Mouse (Mus musculus) thymus, adult 2 months (tissue): ENCODE measurements around the gene Atox1. TPM values are rescaled to one million over a fixed set of nuclear protein-coding genes. Genes with fewer than 3 reads are reported as not detected.

Source experiments
- DNase-seq: peaks from one replicate; pipeline ENCODE4 v3.0.0; 2021
- H3K27ac ChIP-seq: fragments of 200-500 bp; 2 replicates; pipeline ENCODE4 v1.5.1; 2012; ENCODE audit warnings: low read length, control low read depth; ENCODE audit not compliant: control insufficient read depth, insufficient read depth
- H3K27me3 ChIP-seq: fragments of 200-500 bp; 2 replicates; pipeline ENCODE4 v1.6.1; 2012; ENCODE audit warnings: mild to moderate bottlenecking, low read length, moderate library complexity, mixed read lengths; ENCODE audit not compliant: control insufficient read depth, insufficient read depth
- H3K36me3 ChIP-seq: fragments of 200-500 bp; 2 replicates; pipeline ENCODE4 v1.6.1; 2012; ENCODE audit warnings: mild to moderate bottlenecking, low read length, moderate library complexity; ENCODE audit not compliant: control insufficient read depth, insufficient read depth
- H3K4me1 ChIP-seq: fragments of 200-500 bp; replicated peaks from 2 replicates; pipeline ENCODE4 v1.6.1; 2012; ENCODE audit warnings: low read length; ENCODE audit not compliant: control insufficient read depth, insufficient read depth
- H3K4me3 ChIP-seq: fragments of 200-500 bp; 2 replicates; pipeline ENCODE4 v1.5.1; 2012; ENCODE audit warnings: mild to moderate bottlenecking, low read length, control low read depth, moderate library complexity; ENCODE audit not compliant: control insufficient read depth, insufficient read depth
- CTCF ChIP-seq: fragments of 200-500 bp; IDR thresholded peaks from 2 replicates; pipeline ENCODE4 v1.5.1; 2012; ENCODE audit warnings: mild to moderate bottlenecking, control low read depth, low read length, moderate library complexity, borderline replicate concordance; ENCODE audit not compliant: control insufficient read depth, poor library complexity, insufficient read depth; ENCODE audit errors: extremely low read depth
- POLR2A ChIP-seq: fragments of 200-500 bp; IDR thresholded peaks from 2 replicates; pipeline ENCODE4 v1.6.1; 2012; ENCODE audit warnings: mild to moderate bottlenecking, low read length, control low read depth, moderate library complexity; ENCODE audit not compliant: control insufficient read depth, poor library complexity, insufficient read depth; ENCODE audit errors: extremely low read depth
- WGBS: fragments of 180-500 bp; shearing (Covaris S2); methylation state at CpG from one replicate; pipeline ENCODE4 v1.1.7; 2018; 5-methylcytosine and 5-hydroxymethylcytosine counted together
- polyA plus RNA-seq: library from polyadenylated mRNA; depleted of rRNA; stranded (reverse); fragments of >200 nt; gene quantifications from 2 replicates; pipeline ENCODE4 v1.2.3, GENCODE M21; 2012

The Atox1 gene
- polyA plus RNA-seq, 1 experiment, result 432 TPM

DNA sequence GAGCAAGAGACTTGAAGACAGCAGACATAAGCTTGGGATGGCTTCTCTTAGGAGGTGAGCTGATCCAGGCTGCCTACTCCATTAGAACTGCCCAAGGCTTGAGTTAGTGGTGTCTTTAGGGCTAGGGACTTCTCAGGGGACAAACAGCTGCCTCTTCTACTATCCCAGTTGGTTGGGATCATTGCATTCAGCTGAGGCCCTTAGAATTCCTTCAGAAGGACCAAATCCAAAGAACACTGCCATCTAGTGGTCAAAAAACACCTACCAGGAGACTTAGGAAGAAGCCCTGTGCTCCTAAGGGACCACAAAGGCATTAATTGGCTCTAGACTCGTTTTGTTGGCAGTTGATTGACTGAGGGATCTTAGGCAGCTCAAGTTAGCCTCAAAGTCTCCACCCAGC, 16.3 kb downstream of the Atox1 start:
- Histone ChIP-seq H3K36me3 (peaks cover 14% of the 10 kb centered on the region), H3K27me3 (no peaks in the 10 kb centered on the region), H3K4me1 (no peaks in the 10 kb centered on the region), H3K4me3 (no peak overlapping the region), H3K27ac (no peak overlapping the region)
- 4% methylated on average over 1 of the region's 1 CpGs for WGBS
- peak; percentile 13 for DNase-seq
- no peak for TF ChIP-seq CTCF
- no peak for TF ChIP-seq POLR2A

DNA sequence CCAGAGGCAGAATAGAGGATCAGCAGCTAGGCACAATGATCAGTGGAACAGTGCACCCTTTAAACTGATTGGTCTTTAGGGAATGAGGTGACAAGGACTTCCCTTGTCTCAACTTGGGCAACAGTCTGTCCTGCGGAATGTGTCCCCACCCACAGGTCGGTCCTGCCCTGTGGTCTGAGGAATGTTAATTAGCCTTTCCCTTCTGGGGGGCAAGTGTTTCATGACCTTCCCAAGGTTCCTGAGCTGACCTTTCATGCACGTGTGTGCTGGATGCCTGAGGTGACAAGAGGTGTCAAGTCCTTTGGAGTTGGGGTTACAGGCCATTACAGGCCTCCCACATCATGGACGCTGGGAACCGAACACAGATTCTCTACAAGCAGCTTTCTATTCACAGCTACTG, 21.3 kb downstream of the Atox1 start:
- Histone ChIP-seq H3K27ac (no peak overlapping the region), H3K4me1 (no peaks in the 10 kb centered on the region), H3K36me3 (no peaks in the 10 kb centered on the region), H3K27me3 (no peaks in the 10 kb centered on the region), H3K4me3 (no peak overlapping the region)
- WGBS, result 94% methylated on average over 5 of the region's 5 CpGs
- no peak for DNase-seq
- TF ChIP-seq CTCF, result no peak
- no peak for TF ChIP-seq POLR2A

DNA sequence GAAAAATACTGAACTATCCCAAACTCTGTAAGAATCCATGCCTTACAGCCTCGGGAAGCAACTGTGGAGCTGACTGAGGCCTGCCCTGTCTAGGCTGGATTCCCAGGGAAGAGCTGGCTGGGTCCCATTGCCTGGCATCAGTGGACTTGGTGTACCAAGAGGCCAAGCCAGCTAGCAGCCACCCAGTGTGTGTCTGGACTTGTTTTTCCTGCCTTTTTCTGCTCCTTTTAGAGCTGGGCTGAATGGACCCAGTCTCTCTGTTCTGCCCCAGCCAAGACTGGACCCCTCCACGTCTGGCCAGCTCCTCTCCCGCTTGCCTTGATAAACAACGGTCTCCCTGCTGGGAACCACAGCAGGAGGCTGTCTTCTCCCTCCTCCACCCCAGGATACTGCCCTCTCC, 23.0 kb downstream of the Atox1 start:
- H3K4me3 ChIP-seq, result no peak overlapping the region
- no peak overlapping the region for H3K27ac ChIP-seq
- no peaks in the 10 kb centered on the region for H3K27me3 ChIP-seq
- TF ChIP-seq POLR2A (no peak), CTCF (no peak)
- no peak for DNase-seq
- 93% methylated on average over 4 of the region's 4 CpGs for WGBS
- H3K4me1 ChIP-seq, result no peaks in the 10 kb centered on the region
- H3K36me3 ChIP-seq, result no peaks in the 10 kb centered on the region

DNA sequence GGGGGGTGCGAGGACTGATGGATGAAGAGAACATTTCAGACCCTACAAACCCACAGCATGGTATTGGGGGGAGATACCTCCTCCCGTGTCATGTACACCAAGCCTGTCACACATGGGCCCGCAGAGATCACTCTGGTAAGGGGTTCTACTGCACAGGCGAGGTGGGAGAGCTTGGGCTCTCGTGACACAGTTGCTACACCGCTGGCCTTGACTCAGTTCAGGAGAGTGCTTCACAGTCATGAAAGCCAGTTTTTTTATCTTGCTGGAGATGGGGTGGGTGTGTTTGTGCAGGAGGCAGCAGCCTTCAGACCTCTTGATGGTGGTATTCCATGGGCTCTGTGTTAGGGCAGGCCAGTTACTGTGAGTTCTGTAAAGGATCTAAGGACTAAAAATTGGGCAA, 24.9 kb downstream of the Atox1 start:
- Histone ChIP-seq H3K4me1 (no peaks in the 10 kb centered on the region), H3K36me3 (no peaks in the 10 kb centered on the region), H3K27ac (no peak overlapping the region), H3K4me3 (no peak overlapping the region), H3K27me3 (no peaks in the 10 kb centered on the region)
- DNase-seq, result no peak
- TF ChIP-seq POLR2A (no peak), CTCF (no peak)
- WGBS, result 95% methylated on average over 6 of the region's 6 CpGs

DNA sequence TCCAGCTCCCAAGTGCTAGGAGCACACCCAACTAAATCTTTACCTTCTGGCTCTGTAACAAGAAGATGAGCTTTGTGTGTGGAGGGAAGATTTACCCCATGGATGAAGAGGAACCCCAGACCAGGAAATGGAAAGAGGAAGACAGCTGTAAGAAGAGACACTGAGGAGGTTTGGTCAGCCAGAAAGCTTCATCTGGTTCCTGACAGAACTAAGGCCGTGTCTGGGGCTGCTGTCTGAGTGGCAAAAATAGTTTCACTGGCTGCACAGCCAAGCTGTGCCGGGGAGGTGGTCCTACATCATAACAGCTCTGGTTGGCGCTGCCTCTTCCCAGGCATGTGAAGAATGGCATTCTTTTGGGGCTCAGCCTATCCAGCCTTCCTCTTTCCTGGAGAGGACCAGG, 28.1 kb downstream of the Atox1 start:
- Histone ChIP-seq H3K4me1 (no peaks in the 10 kb centered on the region), H3K36me3 (no peaks in the 10 kb centered on the region), H3K4me3 (no peak overlapping the region), H3K27me3 (no peaks in the 10 kb centered on the region), H3K27ac (no peak overlapping the region)
- no peak for DNase-seq
- WGBS, result 21% methylated on average over 3 of the region's 3 CpGs
- TF ChIP-seq POLR2A (no peak), CTCF (no peak)

DNA sequence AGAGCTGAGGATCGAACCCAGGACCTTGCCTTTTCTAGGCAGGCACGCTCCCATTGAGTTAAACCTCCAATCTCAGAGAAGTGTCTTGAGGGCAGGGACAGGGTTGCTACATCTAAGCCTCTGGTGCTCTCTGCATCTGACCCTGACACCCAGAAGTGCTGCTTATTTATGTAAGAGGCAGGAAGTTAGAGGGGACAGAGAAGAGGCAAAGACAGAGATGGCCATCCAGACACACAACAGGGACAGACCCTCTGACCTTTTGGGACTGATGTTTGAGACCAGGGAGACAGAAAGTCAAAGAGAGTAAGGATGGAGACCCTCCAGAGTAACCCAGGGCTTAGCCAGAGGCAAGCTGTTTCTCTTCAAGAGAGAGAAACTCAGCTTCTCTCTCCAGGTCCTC, 31.1 kb downstream of the Atox1 start:
- H3K27me3 ChIP-seq, result no peaks in the 10 kb centered on the region
- 96% methylated on average over 2 of the region's 2 CpGs for WGBS
- no peak overlapping the region for H3K4me3 ChIP-seq
- no peaks in the 10 kb centered on the region for H3K36me3 ChIP-seq
- no peaks in the 10 kb centered on the region for H3K4me1 ChIP-seq
- TF ChIP-seq POLR2A, result no peak
- no peak for TF ChIP-seq CTCF
- H3K27ac ChIP-seq, result no peak overlapping the region
- no peak for DNase-seq
